Mouse (Mus musculus): ENCODE data around the gene Trpc4.

DNA sequence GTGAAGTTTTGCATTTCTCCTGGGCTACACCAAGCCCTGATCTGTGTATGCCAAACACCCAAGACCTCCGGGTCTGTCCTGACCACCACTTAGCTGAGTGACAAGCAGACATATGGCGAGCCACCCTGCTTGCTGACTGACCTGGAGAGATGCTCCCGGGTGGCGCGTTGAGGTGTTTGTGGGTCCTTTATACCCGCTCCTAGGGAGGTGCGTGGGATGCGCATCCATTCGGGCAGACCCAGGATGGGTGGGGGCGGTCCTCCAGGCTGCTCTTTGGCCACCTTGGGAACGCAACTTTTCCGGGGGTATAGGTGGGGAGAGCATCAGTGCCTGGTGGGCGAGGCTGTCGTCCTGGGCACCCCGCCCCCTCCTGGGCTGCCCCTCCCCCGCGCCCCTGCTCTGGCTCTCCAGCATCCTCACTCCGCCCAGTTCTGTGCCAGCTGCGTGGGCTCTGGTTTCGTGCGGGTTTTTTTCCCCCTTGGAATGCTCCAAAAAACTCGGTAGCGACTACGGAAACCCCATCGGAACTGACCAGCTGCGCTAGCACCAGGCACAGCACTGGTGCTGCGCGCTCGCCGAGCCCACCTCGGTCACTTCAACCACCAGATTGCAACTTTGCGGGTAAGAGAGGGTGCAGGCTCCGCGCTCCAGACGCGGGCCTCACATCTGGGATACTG, at the start of gene Trpc4:
- TF ChIP-seq CTCF (IDR thresholded peaks at IDR 0.05; ENCODE audit: control insufficient read depth, insufficient read depth, insufficient read length) = no peak
- TF ChIP-seq CEBPB (IDR thresholded peaks at IDR 0.05; ENCODE audit: low read depth) = no peak
- TF ChIP-seq MAX (IDR thresholded peaks at IDR 0.05) = no peak
- TF ChIP-seq MYOG (IDR thresholded peaks at IDR 0.05; ENCODE audit: control insufficient read depth, extremely low read depth, insufficient read length) = no peak
- TF ChIP-seq USF1 (IDR thresholded peaks at IDR 0.05; ENCODE audit: low read depth) = no peak
- TF ChIP-seq MYOD1 (IDR thresholded peaks at IDR 0.05; ENCODE audit: control insufficient read depth, insufficient read length, low read depth) = no peak

Data from C2C12 (cell line).